Mouse (Mus musculus) liver, postnatal 0 days (tissue): ENCODE results near the gene Nav2.

ENCODE experiments used
- CTCF ChIP-seq: sonication (generic); IDR thresholded peaks from 2 replicates; pipeline ENCODE4 v1.5.1; 2016; ENCODE audit warnings: antibody characterized with exemption, low read depth
- EP300 ChIP-seq: IDR thresholded peaks from 2 replicates; pipeline ENCODE4 v1.6.1; 2016; ENCODE audit warnings: antibody characterized with exemption, low read depth, mild to moderate bottlenecking

DNA sequence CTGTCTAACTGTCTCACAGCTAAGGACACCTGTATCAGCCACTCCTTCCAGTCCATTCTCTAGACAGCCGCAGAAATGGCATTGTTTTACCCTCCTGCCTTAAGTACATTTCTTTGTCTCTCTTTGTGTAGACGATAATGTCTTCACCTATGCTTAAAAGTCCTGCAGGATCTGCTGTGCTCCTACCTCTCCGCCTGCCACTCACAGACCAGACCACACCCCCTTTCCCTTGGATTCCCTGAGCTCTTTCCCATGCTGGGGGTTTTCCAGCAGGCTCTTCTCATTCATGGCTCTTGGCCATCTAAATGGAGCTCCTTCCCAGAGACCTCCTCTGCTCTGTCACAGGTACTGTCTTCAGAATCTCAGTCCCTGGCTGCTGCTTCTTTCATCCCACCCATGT lies 408.1 kb downstream of the Nav2 start:
- TF ChIP-seq CTCF (no peak), EP300 (no peak)
